Mouse (Mus musculus) thymus, adult 2 months (tissue): ENCODE measurements at regions not wholly inside any gene's neighbourhood (a gene's known extent, or its start where the extent isn't known, plus 50 kb on each side); places are given as distances from the start of the nearest gene placed in this dataset.

ENCODE experiments used
- CTCF ChIP-seq: fragments of 200-500 bp; IDR thresholded peaks from 2 replicates; pipeline ENCODE4 v1.5.1; 2012; ENCODE audit warnings: mild to moderate bottlenecking, control low read depth, low read length, moderate library complexity, borderline replicate concordance; ENCODE audit not compliant: control insufficient read depth, poor library complexity, insufficient read depth; ENCODE audit errors: extremely low read depth
- POLR2A ChIP-seq: fragments of 200-500 bp; IDR thresholded peaks from 2 replicates; pipeline ENCODE4 v1.6.1; 2012; ENCODE audit warnings: mild to moderate bottlenecking, low read length, control low read depth, moderate library complexity; ENCODE audit not compliant: control insufficient read depth, poor library complexity, insufficient read depth; ENCODE audit errors: extremely low read depth

DNA sequence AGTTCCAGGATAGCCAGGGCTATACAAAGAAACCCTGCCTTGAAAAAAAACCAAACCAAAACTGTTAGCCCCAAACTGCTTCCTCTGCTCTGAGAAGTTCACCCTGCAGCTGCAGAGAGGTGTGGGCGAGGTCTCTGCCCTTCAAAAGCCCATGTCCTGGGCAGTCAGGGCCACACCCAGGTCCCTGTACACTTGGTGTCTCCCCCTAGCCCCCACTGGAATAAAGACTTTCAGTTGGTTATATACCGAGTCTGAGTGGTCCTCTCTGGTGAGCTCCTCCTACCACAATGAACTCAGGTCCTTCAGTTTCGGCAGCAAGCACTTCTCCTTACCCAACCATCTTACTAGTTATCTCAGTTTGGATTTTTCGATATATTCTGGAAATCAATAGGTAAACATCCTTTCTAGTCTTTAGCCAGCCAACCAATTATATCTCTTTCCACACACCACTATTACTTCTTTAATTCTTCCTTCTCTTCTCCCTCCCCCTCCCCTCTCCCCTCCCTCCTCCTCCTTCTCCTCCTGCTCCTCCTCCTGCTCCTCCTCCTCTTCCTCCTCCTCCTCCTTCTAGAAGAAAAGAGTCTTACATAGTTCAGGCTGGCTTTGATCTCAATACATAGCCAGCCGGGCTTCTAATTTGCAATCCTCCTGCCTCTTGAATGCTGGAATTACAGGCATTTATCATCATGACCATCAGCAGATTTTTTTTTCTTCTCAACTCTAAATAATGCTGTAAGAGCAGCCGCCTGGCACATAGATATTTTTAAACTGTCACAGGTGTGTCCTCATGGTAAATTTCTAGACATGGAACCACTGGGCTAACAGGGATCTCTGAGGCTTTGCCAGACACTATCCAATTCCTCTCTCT is 103.9 kb upstream of the Max start:
- no peak for TF ChIP-seq POLR2A
- no peak for TF ChIP-seq CTCF
